Mouse (Mus musculus) testis, adult 2 months (tissue): ENCODE results near the gene Ccl4. TPM values are rescaled to one million over a fixed set of nuclear protein-coding genes. Genes with fewer than 3 reads are reported as not detected.

Experiments
- H3K27ac ChIP-seq: fragments of 200-500 bp; 2 replicates; pipeline ENCODE4 v1.5.1; 2012; ENCODE audit warnings: low read depth, low read length; ENCODE audit not compliant: control insufficient read depth, insufficient read depth
- H3K27me3 ChIP-seq: fragments of 200-500 bp; 2 replicates; pipeline ENCODE4 v1.6.1; 2012; ENCODE audit warnings: mild to moderate bottlenecking, low read length, moderate library complexity; ENCODE audit not compliant: control insufficient read depth, insufficient read depth
- H3K36me3 ChIP-seq: fragments of 200-500 bp; 2 replicates; pipeline ENCODE4 v1.6.1; 2012; ENCODE audit warnings: mild to moderate bottlenecking, low read length; ENCODE audit not compliant: control insufficient read depth, insufficient read depth
- H3K4me1 ChIP-seq: fragments of 200-500 bp; 2 replicates; pipeline ENCODE4 v1.6.1; 2012; ENCODE audit warnings: low read length; ENCODE audit not compliant: control insufficient read depth, insufficient read depth
- H3K4me3 ChIP-seq: fragments of 200-500 bp; 2 replicates; pipeline ENCODE4 v1.5.1; 2012; ENCODE audit warnings: low read depth, mild to moderate bottlenecking, low read length, moderate library complexity, mixed read lengths; ENCODE audit not compliant: control insufficient read depth
- CTCF ChIP-seq: fragments of 200-500 bp; IDR thresholded peaks from 2 replicates; pipeline ENCODE4 v1.5.1; 2012; ENCODE audit warnings: low read depth, mild to moderate bottlenecking, inconsistent platforms, low read length, moderate library complexity; ENCODE audit not compliant: control insufficient read depth, insufficient read depth, insufficient replicate concordance
- POLR2A ChIP-seq: fragments of 200-500 bp; IDR thresholded peaks from 2 replicates; pipeline ENCODE4 v1.6.1; 2012; ENCODE audit warnings: low read depth, mild to moderate bottlenecking, inconsistent platforms, low read length, moderate library complexity; ENCODE audit not compliant: control insufficient read depth
- polyA plus RNA-seq: library from polyadenylated mRNA; depleted of rRNA; stranded (reverse); fragments of >200 nt; gene quantifications from 2 replicates; pipeline ENCODE4 v1.2.3, GENCODE M21; 2012; rRNA removed

The Ccl4 gene
- polyA plus RNA-seq, result not detected in 2 replicates

GRCm38 (mm10) chr11:83662204-83662603 is at the start of gene Ccl4:
Gene Ccl4, plus strand, starts transcription at chr11:83662584.
- no peaks in the 10 kb centered on the region for H3K27me3 ChIP-seq
- TF ChIP-seq CTCF, result no peak
- no peak for TF ChIP-seq POLR2A

GRCm38 (mm10) chr11:83616586-83616985 is 45.8 kb upstream of the Ccl4 start:
- Histone ChIP-seq H3K27ac (no peak overlapping the region), H3K4me3 (no peak overlapping the region), H3K27me3 (no peaks in the 10 kb centered on the region), H3K4me1 (no peaks in the 10 kb centered on the region), H3K36me3 (no peaks in the 10 kb centered on the region)
- TF ChIP-seq POLR2A, result no peak
- no peak for TF ChIP-seq CTCF

More at GRCm38 (mm10) chr11:83662204-83662603, at the start of gene Ccl4:
- Histone ChIP-seq H3K4me1 (no peaks in the 10 kb centered on the region), H3K4me3 (no peak within 1 kb of the TSS), H3K27ac (no peak within 1 kb of the TSS), H3K36me3 (no peaks in the 10 kb centered on the region)

GRCm38 (mm10) chr11:83618238-83618637 is 44.1 kb upstream of the Ccl4 start:
- Histone ChIP-seq H3K27ac (no peak overlapping the region), H3K27me3 (no peaks in the 10 kb centered on the region), H3K4me3 (no peak overlapping the region), H3K36me3 (no peaks in the 10 kb centered on the region), H3K4me1 (no peaks in the 10 kb centered on the region)
- TF ChIP-seq POLR2A (no peak), CTCF (no peak)

GRCm38 (mm10) chr11:83619037-83619436 is 43.3 kb upstream of the Ccl4 start:
- Histone ChIP-seq H3K4me3 (no peak overlapping the region), H3K36me3 (no peaks in the 10 kb centered on the region), H3K4me1 (no peaks in the 10 kb centered on the region), H3K27ac (no peak overlapping the region), H3K27me3 (no peaks in the 10 kb centered on the region)
- TF ChIP-seq POLR2A, result no peak
- TF ChIP-seq CTCF, result no peak

- TF ChIP-seq POLR2A (no peak), CTCF (no peak)
- H3K4me3 ChIP-seq, result no peak overlapping the region
- H3K36me3 ChIP-seq, result no peaks in the 10 kb centered on the region
- H3K27me3 ChIP-seq, result no peaks in the 10 kb centered on the region
- no peaks in the 10 kb centered on the region for H3K4me1 ChIP-seq
- no peak overlapping the region for H3K27ac ChIP-seq
These were observed 38.8 kb upstream of the Ccl4 start for GRCm38 (mm10) chr11:83623586-83623985.

GRCm38 (mm10) chr11:83628808-83629207 is 33.6 kb upstream of the Ccl4 start:
- H3K4me1 ChIP-seq, result no peaks in the 10 kb centered on the region
- no peak for TF ChIP-seq POLR2A
- TF ChIP-seq CTCF, result no peak
- H3K27me3 ChIP-seq, result no peaks in the 10 kb centered on the region
- H3K4me3 ChIP-seq, result no peak overlapping the region
- H3K36me3 ChIP-seq, result no peaks in the 10 kb centered on the region
- H3K27ac ChIP-seq, result no peak overlapping the region

GRCm38 (mm10) chr11:83630630-83631029 is 31.8 kb upstream of the Ccl4 start:
- TF ChIP-seq CTCF, result no peak
- no peak for TF ChIP-seq POLR2A

GRCm38 (mm10) chr11:83631065-83631464 is 31.3 kb upstream of the Ccl4 start:
- Histone ChIP-seq H3K4me1 (no peaks in the 10 kb centered on the region), H3K36me3 (no peaks in the 10 kb centered on the region), H3K27ac (no peak overlapping the region), H3K27me3 (no peaks in the 10 kb centered on the region), H3K4me3 (no peak overlapping the region)
- TF ChIP-seq POLR2A, result no peak

More at GRCm38 (mm10) chr11:83630630-83631029, 31.8 kb upstream of the Ccl4 start:
- H3K4me3 ChIP-seq, result no peak overlapping the region
- H3K36me3 ChIP-seq, result no peaks in the 10 kb centered on the region
- H3K4me1 ChIP-seq, result no peaks in the 10 kb centered on the region
- no peak overlapping the region for H3K27ac ChIP-seq
- no peaks in the 10 kb centered on the region for H3K27me3 ChIP-seq
